Mouse (Mus musculus) ES-E14 (cell line): ENCODE measurements at regions not wholly inside any gene's neighbourhood (a gene's known extent, or its start where the extent isn't known, plus 50 kb on each side); places are given as distances from the start of the nearest gene placed in this dataset.

Experiments used
- DNase-seq: peaks from one replicate; pipeline ENCODE4 v3.0.0-alpha.2; 2013; ENCODE audit warnings: low read depth, low spot score
- H3K27ac ChIP-seq: 2 replicates; pipeline ENCODE4 v1.5.1; 2012; ENCODE audit warnings: low read depth, mild to moderate bottlenecking, low read length, moderate library complexity, mixed read lengths; ENCODE audit not compliant: poor library complexity, insufficient read depth, severe bottlenecking
- H3K36me3 ChIP-seq: 2 replicates; pipeline ENCODE4 v1.6.1; 2012; ENCODE audit warnings: mild to moderate bottlenecking, low read length, moderate library complexity, mixed read lengths; ENCODE audit not compliant: control insufficient read depth, poor library complexity, insufficient read depth, severe bottlenecking
- H3K4me1 ChIP-seq, 2 experiments: fragments of 150-350 bp in 1 of 2; sonication (generic) in 1 of 2; 2 replicates each; pipeline ENCODE4 v1.6.1; 2012; ENCODE audit warnings: low read length in 2 of 2, mild to moderate bottlenecking in 1 of 2, mixed read lengths in 1 of 2; ENCODE audit not compliant: control insufficient read depth in 2 of 2, insufficient read depth in 2 of 2, poor library complexity in 1 of 2
- H3K4me3 ChIP-seq, 2 experiments: fragments of 150-350 bp in 1 of 2; sonication (generic) in 1 of 2; 2 replicates each; pipeline ENCODE4 v1.5.1; 2012; ENCODE audit warnings: low read length in 2 of 2, low read depth in 1 of 2, mild to moderate bottlenecking in 1 of 2, mixed read lengths in 1 of 2; ENCODE audit not compliant: insufficient read depth in 1 of 2, poor library complexity in 1 of 2, severe bottlenecking in 1 of 2
- H3K9ac ChIP-seq: 2 replicates; pipeline ENCODE4 v1.6.1; 2012; ENCODE audit warnings: low read depth, mild to moderate bottlenecking, low read length, mixed read lengths; ENCODE audit not compliant: poor library complexity, insufficient read depth, severe bottlenecking
- H3K9me3 ChIP-seq: fragments of 150-350 bp; sonication (generic); 2 replicates; pipeline ENCODE4 v1.6.1; 2012; ENCODE audit warnings: low read depth, mild to moderate bottlenecking, low read length; ENCODE audit not compliant: control insufficient read depth, insufficient read depth
- CHD2 ChIP-seq: IDR thresholded peaks from 2 replicates; pipeline ENCODE4 v1.6.1; 2014; ENCODE audit warnings: mild to moderate bottlenecking, low read depth, low read length, inconsistent platforms
- HCFC1 ChIP-seq: IDR thresholded peaks from 2 replicates; pipeline ENCODE4 v1.6.1; 2012; ENCODE audit warnings: low read length, inconsistent platforms, borderline replicate concordance; ENCODE audit not compliant: insufficient read depth
- MAFK ChIP-seq: IDR thresholded peaks from 2 replicates; pipeline ENCODE4 v1.6.1; 2014; ENCODE audit warnings: mild to moderate bottlenecking, low read depth, low read length, inconsistent platforms; ENCODE audit not compliant: insufficient read depth
- ZC3H11A ChIP-seq: IDR thresholded peaks from 2 replicates; pipeline ENCODE4 v1.6.1; 2012; ENCODE audit warnings: low read depth, mild to moderate bottlenecking, inconsistent platforms, low read length, borderline replicate concordance
- ZNF384 ChIP-seq: IDR thresholded peaks from 2 replicates; pipeline ENCODE4 v1.6.1; 2012; ENCODE audit warnings: low read depth, low read length, inconsistent platforms
- in situ Hi-C, 2 experiments: fragments of 600-800 bp; cut with MboI; formaldehyde crosslinking; loops; one replicate each; pipeline ENCODE4 v1.15.1; 2025; ENCODE audit warnings: low sequenced_read_pairs in 2 of 2, inconsistent platforms in 1 of 2; ENCODE audit not compliant: unreplicated experiment in 2 of 2

DNA sequence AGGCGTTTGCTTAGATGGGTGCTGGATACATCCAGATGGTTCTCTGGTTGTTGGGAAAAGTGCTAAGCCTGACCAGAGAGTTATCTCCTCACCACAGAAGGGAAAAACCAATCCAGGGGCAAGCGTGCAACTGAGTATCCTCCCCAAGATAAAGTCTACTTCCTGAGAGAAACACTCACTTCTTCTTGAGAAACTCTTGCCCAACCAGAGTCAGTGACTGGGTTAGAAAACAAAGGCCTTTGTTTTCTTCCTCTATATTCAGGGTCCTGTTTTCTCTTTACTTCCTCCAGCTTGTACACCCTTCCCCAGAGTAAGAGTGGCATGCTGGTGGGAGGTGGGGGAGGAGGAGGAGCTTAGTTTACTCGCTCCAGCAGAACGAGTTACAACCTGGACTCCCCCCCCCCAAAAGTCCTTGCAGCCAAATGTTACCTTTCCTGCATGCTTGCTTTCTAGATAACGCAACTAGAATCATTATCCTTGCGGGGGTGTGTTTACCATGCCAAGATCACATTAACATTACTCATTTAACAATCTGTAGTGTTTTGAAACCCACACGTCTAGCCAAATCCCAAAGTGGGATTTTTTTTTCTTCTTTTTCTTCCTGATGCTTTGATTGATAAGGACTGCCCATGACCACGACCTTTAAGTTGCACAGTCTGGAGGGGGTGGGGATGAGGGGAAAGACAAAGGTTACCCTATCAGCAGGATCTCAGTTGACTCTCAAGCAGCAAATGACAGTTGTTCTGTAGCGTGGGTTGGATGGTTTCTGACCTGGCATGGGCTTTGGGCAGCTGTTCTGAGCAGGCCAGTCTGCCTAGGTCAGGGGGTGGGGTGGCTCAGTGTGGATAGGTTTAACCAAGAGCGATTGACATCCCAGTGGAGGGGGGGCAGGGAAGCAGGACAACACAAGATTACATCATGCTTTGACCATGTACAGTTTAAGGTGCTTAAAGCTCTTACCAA is 147.4 kb upstream of the Ado start:
- no peak for TF ChIP-seq ZC3H11A
- TF ChIP-seq ZNF384: no peak
- no peak for TF ChIP-seq CHD2
- TF ChIP-seq MAFK: no peak
- no peak for TF ChIP-seq HCFC1
- Histone ChIP-seq H3K9ac (no peak overlapping the region), H3K4me1 (no peaks in the 10 kb centered on the region), H3K36me3 (no peaks in the 10 kb centered on the region), H3K27ac (no peak overlapping the region), H3K4me3 (no peak overlapping the region), H3K9me3 (no peaks in the 10 kb centered on the region)
- in situ Hi-C loops: no loop called here
- no peak for DNase-seq

DNA sequence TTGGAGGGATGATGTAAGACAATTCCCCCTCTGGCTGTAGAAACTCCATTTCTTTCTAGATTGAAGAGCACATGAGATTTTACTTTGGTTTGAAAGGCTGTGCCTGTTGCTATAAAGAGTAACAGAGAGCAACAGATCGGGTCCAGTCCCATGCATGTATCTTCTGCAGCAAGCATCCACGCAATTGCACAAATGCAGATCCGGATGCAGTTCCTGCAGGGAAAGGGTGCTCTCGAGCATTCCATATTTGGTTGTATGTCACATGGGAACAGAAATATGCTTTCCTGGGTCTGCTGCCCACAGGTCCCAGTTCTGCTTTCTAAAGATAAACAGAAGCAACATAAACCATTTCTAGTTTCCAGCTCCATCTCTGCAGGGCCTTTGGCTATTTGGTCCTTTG is 146.0 kb upstream of the Ado start:
- Histone ChIP-seq H3K4me1 (no peaks in the 10 kb centered on the region), H3K27ac (no peak overlapping the region), H3K9me3 (no peaks in the 10 kb centered on the region), H3K36me3 (no peaks in the 10 kb centered on the region), H3K9ac (no peak overlapping the region), H3K4me3 (no peak overlapping the region)
- TF ChIP-seq MAFK: no peak
- TF ChIP-seq HCFC1: no peak
- no peak for TF ChIP-seq CHD2
- no peak for TF ChIP-seq ZC3H11A
- no peak for TF ChIP-seq ZNF384
- in situ Hi-C loops: no loop called here
- no peak for DNase-seq

GRCm38 (mm10) chr10:67693586-67693985 is 144.8 kb upstream of the Ado start:
- no peaks in the 10 kb centered on the region for H3K9me3 ChIP-seq

GRCm38 (mm10) chr10:67689944-67690670 is 141.4 kb upstream of the Ado start:
- in situ Hi-C loops: no loop called here
- no peaks in the 10 kb centered on the region for H3K4me1 ChIP-seq
- no peaks in the 10 kb centered on the region for H3K9me3 ChIP-seq
- no peaks in the 10 kb centered on the region for H3K36me3 ChIP-seq
- no peak for DNase-seq
- H3K4me3 ChIP-seq: no peak overlapping the region
- TF ChIP-seq ZNF384: no peak
- H3K27ac ChIP-seq: no peak overlapping the region
- no peak overlapping the region for H3K9ac ChIP-seq

More at GRCm38 (mm10) chr10:67693586-67693985, 144.8 kb upstream of the Ado start:
- Histone ChIP-seq H3K36me3 (no peaks in the 10 kb centered on the region), H3K4me1 (no peaks in the 10 kb centered on the region), H3K4me3 (no peak overlapping the region), H3K27ac (no peak overlapping the region), H3K9ac (no peak overlapping the region)
- TF ChIP-seq ZNF384: no peak
- no peak for TF ChIP-seq ZC3H11A
- no peak for TF ChIP-seq HCFC1
- TF ChIP-seq CHD2: no peak
- TF ChIP-seq MAFK: no peak
- in situ Hi-C loops: no loop called here
- no peak for DNase-seq
